Mouse (Mus musculus): ENCODE measurements around the gene Hes1. TPM values are rescaled to one million over a fixed set of nuclear protein-coding genes. Genes with fewer than 3 reads are reported as not detected.

Hes1 gene
- total and polyA plus RNA-seq, 2 experiments from 2014 or later = 19.3 to 24.9 TPM

DNA sequence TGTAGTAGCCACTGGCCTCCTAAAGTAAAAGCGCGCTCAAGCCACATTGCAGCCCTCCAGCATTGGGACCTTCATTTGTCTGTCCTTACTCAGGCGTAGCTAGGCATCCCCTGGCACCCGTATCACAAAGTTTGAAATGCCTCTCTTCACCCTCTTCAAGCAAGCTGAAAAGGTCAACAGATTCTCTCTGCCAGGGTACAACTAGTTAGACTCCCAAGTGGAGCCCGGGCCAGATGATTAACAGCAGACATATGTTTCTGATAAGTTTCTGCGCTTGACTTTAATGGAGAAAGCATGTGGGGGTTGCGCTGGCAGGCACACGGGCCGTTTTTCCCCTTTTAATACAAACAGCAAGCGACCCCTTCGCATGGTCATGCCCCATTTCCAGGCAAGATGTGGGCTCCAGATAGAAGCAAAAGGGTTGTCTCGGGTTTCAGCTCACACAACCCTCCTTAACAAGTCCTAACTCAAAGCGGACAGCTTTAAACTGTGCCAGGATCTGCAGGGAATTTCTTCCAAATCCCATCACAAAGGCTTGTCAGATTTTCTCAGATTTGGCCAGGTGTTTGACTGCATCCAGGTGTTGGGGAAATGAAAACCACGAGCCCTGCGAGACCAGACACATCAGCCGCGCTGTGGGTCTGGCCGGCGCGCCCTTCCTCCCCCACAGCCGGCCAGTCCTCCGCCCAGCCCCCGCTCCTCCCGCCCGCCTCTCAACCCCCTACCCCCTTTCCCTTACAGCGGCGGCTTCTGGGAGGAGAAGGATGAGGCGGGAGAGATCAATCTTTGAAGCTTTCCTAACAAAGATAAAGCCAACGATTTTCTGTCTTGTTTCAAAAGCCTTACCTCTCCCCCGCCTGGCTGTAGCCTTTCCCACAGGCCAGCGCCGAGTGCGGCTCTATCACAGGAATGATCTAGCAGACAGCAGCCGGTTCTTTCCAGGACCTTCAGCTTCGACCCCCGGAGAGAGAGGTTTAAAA, 4.1 kb downstream of the Hes1 start:
- WGBS = 7% methylated on average over 35 of the region's 36 CpGs

DNA sequence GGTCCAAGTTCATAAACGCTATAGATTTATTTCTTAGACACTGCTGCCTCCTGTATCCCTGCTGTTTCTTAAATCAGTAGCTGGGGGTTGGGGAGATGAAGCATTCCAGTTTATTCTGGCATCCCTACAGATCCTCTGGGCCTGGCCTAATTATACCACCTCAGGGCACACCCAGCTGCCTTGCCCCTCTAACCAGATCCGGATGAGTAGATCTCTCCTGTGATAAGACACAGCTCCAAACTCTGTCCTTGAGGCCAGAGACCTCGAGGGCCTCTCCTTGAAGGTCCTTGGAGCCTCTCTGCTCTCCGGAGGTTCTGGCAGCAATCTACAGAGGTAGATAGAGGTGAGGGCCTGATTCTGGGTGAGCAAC, 5.4 kb downstream of the Hes1 start:
- Histone ChIP-seq H3K4me1 (ENCODE audit: control insufficient read depth, insufficient read depth) (peaks cover 11% of the 10 kb centered on the region; the same call in 1 of the 2 replicates), H3K4me2 (ENCODE audit: low read depth, low read length) (peak overlapping the region; percentile 78), H3K9me3 (replicated peaks; ENCODE audit: control insufficient read depth, low read length) (no peaks in the 10 kb centered on the region), H3K27ac (ENCODE audit: low read depth) (peak overlapping the region; percentile 92), H3K27me3 (ENCODE audit: control insufficient read depth, insufficient read depth, low read length) (0 out of 2 replicates have a peak, but pooled peaks cover 9% of the 10 kb centered on the region), H3K36me3 (replicated peaks; ENCODE audit: control insufficient read depth, insufficient read depth, low read length) (no peaks in the 10 kb centered on the region), H3K9ac (replicated peaks; ENCODE audit: low read depth, low read length) (peak overlapping the region; percentile 68), H3K4me3 (ENCODE audit: low read depth, low read length) (peak overlapping the region; percentile 51)
- DNase-seq (ENCODE audit: low spot score) (peak; percentile 39), ATAC-seq (ENCODE audit: insufficient read depth, low read depth) (no peak)
- WGBS = 6% methylated on average over 4 of the region's 4 CpGs
- TF ChIP-seq EP300 (IDR thresholded peaks at IDR 0.05; ENCODE audit: low read depth) = no peak
- no peak for TF ChIP-seq CTCF (IDR thresholded peaks at IDR 0.05; ENCODE audit: low read depth)

More for the DNA sequence above, 4.1 kb downstream of the Hes1 start:
- ATAC-seq (ENCODE audit: insufficient read depth, low read depth) = no peak
- H3K4me2 ChIP-seq (ENCODE audit: low read depth, low read length) = peak overlapping the region; percentile 65
- peak; percentile 82 for DNase-seq (ENCODE audit: low spot score)
- 0 out of 2 replicates have a peak, but pooled peaks cover 5% of the 10 kb centered on the region for H3K27me3 ChIP-seq (ENCODE audit: control insufficient read depth, insufficient read depth, low read length)
- H3K9ac ChIP-seq (replicated peaks; ENCODE audit: low read depth, low read length) = 0 out of 2 replicates have a peak overlapping the region, but pooled peaks have one; percentile 40
- no peaks in the 10 kb centered on the region for H3K36me3 ChIP-seq (replicated peaks; ENCODE audit: control insufficient read depth, insufficient read depth, low read length)
- peaks cover 13% of the 10 kb centered on the region; the same call in 1 of the 2 replicates for H3K4me1 ChIP-seq (ENCODE audit: control insufficient read depth, insufficient read depth)
- peak overlapping the region; percentile 32; the same call in 1 of the 2 replicates for H3K27ac ChIP-seq (ENCODE audit: low read depth)
- no peaks in the 10 kb centered on the region for H3K9me3 ChIP-seq (replicated peaks; ENCODE audit: control insufficient read depth, low read length)
- peak overlapping the region; percentile 32 for H3K4me3 ChIP-seq (ENCODE audit: low read depth, low read length)
- TF ChIP-seq CTCF (IDR thresholded peaks at IDR 0.05; ENCODE audit: low read depth) (no peak), EP300 (IDR thresholded peaks at IDR 0.05; ENCODE audit: low read depth) (no peak)

DNA sequence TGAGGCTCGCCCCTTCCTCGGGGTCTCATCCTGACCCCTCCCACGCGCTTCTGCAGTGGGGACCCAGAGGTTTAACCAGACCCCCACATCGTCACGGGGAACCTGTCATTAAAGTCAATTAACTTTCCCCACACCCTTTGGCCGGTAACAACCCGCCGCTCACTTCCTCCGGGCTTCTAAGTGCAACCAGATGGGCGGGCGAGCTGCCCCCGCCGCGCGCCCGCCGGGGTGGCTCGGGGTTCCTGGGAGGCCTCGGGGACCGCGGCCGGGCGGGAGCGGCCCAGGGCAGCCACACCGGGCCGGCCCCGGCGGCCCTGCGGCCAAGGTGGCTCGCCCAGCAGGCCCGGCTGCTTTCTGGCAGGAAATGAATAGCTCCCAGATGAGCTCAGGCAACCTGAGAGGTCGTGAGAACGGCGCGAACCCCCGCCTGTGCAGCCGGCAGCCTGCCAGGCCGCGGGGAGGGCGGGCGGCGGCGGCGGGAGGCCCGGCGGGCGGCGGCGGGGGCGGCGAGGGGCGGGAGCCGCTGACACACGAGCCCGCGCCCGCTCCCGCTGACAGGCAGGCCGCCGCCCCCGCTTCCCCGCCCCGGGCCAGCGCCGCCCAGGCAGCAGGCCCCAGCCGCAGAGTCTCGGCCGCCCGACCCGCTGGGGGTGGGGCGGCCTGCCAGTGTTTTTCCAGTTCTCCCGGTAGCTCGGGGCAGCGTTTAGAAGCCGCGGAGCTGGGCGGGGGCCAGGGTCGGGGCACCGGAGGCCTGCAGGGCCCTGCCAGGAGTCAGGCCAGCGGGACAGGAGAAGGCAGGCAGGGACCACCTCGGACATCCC, 6.0 kb downstream of the Hes1 start:
- ATAC-seq (ENCODE audit: insufficient read depth, low read depth) = peak; percentile 80
- H3K4me2 ChIP-seq (ENCODE audit: low read depth, low read length) = peak overlapping the region; percentile 78
- H3K9ac ChIP-seq (replicated peaks; ENCODE audit: low read depth, low read length) = peak overlapping the region; percentile 68
- 0 out of 2 replicates have a peak, but pooled peaks cover 9% of the 10 kb centered on the region for H3K27me3 ChIP-seq (ENCODE audit: control insufficient read depth, insufficient read depth, low read length)
- H3K4me3 ChIP-seq (ENCODE audit: low read depth, low read length) = peak overlapping the region; percentile 51
- peak; percentile 86 for DNase-seq (ENCODE audit: low spot score)
- H3K27ac ChIP-seq (ENCODE audit: low read depth) = peak overlapping the region; percentile 92
- WGBS = under 1% methylated on average over 56 of the region's 82 CpGs
- H3K9me3 ChIP-seq (replicated peaks; ENCODE audit: control insufficient read depth, low read length) = no peaks in the 10 kb centered on the region
- TF ChIP-seq EP300 (IDR thresholded peaks at IDR 0.05; ENCODE audit: low read depth) (0 out of 2 replicates have a peak, but pooled peaks have one; percentile 27), CTCF (IDR thresholded peaks at IDR 0.05; ENCODE audit: low read depth) (no peak)
- H3K36me3 ChIP-seq (replicated peaks; ENCODE audit: control insufficient read depth, insufficient read depth, low read length) = no peaks in the 10 kb centered on the region
- peaks cover 10% of the 10 kb centered on the region; the same call in 1 of the 2 replicates for H3K4me1 ChIP-seq (ENCODE audit: control insufficient read depth, insufficient read depth)

DNA sequence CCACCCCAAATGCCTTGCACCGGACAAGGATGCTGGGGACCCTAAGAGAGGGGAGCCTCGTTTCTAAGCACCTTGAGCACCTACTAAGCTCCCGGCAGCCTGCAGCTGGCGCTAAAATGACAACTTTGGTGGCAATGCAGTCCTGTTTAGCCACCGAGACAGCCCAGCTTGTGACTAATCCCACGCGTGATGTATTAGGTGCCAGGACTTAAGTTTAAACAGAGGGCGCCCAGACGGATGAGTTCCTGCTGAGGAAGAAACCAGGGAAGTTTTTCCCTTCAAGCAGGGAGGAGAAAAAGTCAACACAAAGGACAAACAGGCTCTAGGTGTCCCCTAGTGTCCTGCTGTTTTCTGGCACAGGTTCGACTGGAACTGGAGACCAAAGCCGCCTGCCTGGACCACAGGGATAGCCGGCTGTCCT, 6.6 kb downstream of the Hes1 start:
- ATAC-seq (ENCODE audit: insufficient read depth, low read depth) = peak; percentile 5; the same call in 1 of the 2 replicates
- Histone ChIP-seq H3K4me2 (ENCODE audit: low read depth, low read length) (peak overlapping the region; percentile 78), H3K9ac (replicated peaks; ENCODE audit: low read depth, low read length) (peak overlapping the region; percentile 68)

DNA sequence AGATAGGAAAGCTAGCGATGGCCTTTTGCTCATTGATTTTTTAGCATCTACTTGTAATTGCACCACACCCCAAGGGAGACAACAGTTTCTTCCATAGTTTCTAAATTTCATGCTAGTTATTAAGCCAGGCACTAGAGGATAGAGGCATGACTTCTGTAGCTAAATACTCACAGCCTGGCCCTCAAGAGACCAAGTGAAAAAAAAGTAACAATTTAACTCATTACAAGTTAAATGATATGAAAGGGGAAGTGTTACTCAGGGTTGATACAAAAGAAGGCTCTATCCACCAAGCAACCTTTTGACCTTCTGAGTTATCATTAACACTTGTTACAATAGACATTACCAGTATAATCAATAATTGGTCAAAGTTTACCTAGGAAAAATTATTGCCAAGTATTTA, 9.1 kb downstream of the Hes1 start:
- no peak overlapping the region for H3K4me3 ChIP-seq (ENCODE audit: low read depth, low read length)
- DNase-seq (ENCODE audit: low spot score) (no peak), ATAC-seq (ENCODE audit: insufficient read depth, low read depth) (no peak)
- no peaks in the 10 kb centered on the region for H3K36me3 ChIP-seq (replicated peaks; ENCODE audit: control insufficient read depth, insufficient read depth, low read length)
- H3K4me2 ChIP-seq (ENCODE audit: low read depth, low read length) = no peak overlapping the region
- H3K27ac ChIP-seq (ENCODE audit: low read depth) = no peak overlapping the region
- H3K4me1 ChIP-seq (ENCODE audit: control insufficient read depth, insufficient read depth) = peaks cover 5% of the 10 kb centered on the region; the same call in 1 of the 2 replicates
- TF ChIP-seq CTCF (IDR thresholded peaks at IDR 0.05; ENCODE audit: low read depth) (no peak), EP300 (IDR thresholded peaks at IDR 0.05; ENCODE audit: low read depth) (no peak)
- H3K9ac ChIP-seq (replicated peaks; ENCODE audit: low read depth, low read length) = no peak overlapping the region
- 0 out of 2 replicates have a peak, but pooled peaks cover 9% of the 10 kb centered on the region for H3K27me3 ChIP-seq (ENCODE audit: control insufficient read depth, insufficient read depth, low read length)
- no peaks in the 10 kb centered on the region for H3K9me3 ChIP-seq (replicated peaks; ENCODE audit: control insufficient read depth, low read length)
- WGBS = 94% methylated on average over 1 of the region's 1 CpGs

More for the DNA sequence above, 6.6 kb downstream of the Hes1 start:
- peaks cover 10% of the 10 kb centered on the region; the same call in 1 of the 2 replicates for H3K4me1 ChIP-seq (ENCODE audit: control insufficient read depth, insufficient read depth)
- H3K4me3 ChIP-seq (ENCODE audit: low read depth, low read length) = peak overlapping the region; percentile 51
- no peaks in the 10 kb centered on the region for H3K9me3 ChIP-seq (replicated peaks; ENCODE audit: control insufficient read depth, low read length)
- DNase-seq (ENCODE audit: low spot score) = no peak
- TF ChIP-seq CTCF (IDR thresholded peaks at IDR 0.05; ENCODE audit: low read depth) (no peak; the same call in 1 of the 2 replicates), EP300 (IDR thresholded peaks at IDR 0.05; ENCODE audit: low read depth) (0 out of 2 replicates have a peak, but pooled peaks have one; percentile 38)
- peak overlapping the region; percentile 92 for H3K27ac ChIP-seq (ENCODE audit: low read depth)
- 14% methylated on average over 12 of the region's 12 CpGs for WGBS
- H3K36me3 ChIP-seq (replicated peaks; ENCODE audit: control insufficient read depth, insufficient read depth, low read length) = no peaks in the 10 kb centered on the region
- H3K27me3 ChIP-seq (ENCODE audit: control insufficient read depth, insufficient read depth, low read length) = 0 out of 2 replicates have a peak, but pooled peaks cover 9% of the 10 kb centered on the region

All from heart, postnatal 0 days (tissue).